Mouse (Mus musculus): Measurements from ENCODE around the gene Gm40460.
"Not testable (repeated sequence)": the region's sequence is repeated elsewhere in the genome, so short reads cannot be mapped to it uniquely, and the experiment has no call there.

GRCm38 (mm10) chr7:142258254-142258653 is 17.4 kb upstream of the Gm40460 start, which contains the start of gene Gm2431:
- TF ChIP-seq POLR2A, CTCF (IDR thresholded peaks at IDR 0.05; ENCODE audit: insufficient read depth, low read depth, low read length): not testable (repeated sequence)
